Mouse (Mus musculus): Measurements from ENCODE around the gene Dlg4. TPM values are rescaled to one million over a fixed set of nuclear protein-coding genes. Genes with fewer than 3 reads are reported as not detected.

Dlg4 gene
- polyA plus RNA-seq, 1 experiment from 2014 or later = 4.6 TPM

GRCm38 (mm10) chr11:69990850-69991691 is 25.7 kb upstream of the Dlg4 start, which contains the start of gene Gabarap:
Gene Gabarap (plus strand): TSS chr11:69991143.
- H3K36me3 ChIP-seq (ENCODE audit: inconsistent target) = peaks cover 52% of the 10 kb centered on the region
- peaks cover 63% of the 10 kb centered on the region for H3K79me2 ChIP-seq (ENCODE audit: inconsistent target)
- 2% methylated on average over 38 of the region's 40 CpGs for WGBS (ENCODE audit: missing documents)
- H3K27ac ChIP-seq = peak within 1 kb of the TSS; percentile 99
- H3K4me3 ChIP-seq (ENCODE audit: inconsistent target) = peak within 1 kb of the TSS; percentile 97

DNA sequence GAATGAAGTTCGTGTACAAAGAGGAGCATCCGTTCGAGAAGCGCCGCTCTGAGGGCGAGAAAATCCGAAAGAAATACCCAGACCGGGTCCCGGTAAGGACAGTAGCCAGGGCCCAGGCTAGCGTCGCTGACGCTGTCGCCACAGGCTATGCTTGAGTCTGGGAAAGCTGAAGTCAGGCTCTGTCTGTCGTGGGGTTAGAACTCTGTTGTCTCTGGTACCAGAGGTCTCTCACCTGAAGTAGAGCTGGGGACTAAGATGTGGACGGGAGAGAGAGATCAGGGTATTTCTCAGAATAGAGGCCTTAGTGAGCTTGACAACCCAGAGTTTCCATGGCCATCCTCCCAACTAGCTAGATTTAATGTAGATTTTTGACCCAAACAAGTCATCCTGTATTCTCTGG is 25.0 kb upstream of the Dlg4 start:
- Histone ChIP-seq H3K79me2 (ENCODE audit: inconsistent target) (peaks cover 62% of the 10 kb centered on the region), H3K27ac (peak overlapping the region; percentile 99), H3K4me3 (ENCODE audit: inconsistent target) (peak overlapping the region; percentile 97), H3K36me3 (ENCODE audit: inconsistent target) (peaks cover 46% of the 10 kb centered on the region)
- 1% methylated on average over 15 of the region's 15 CpGs for WGBS (ENCODE audit: missing documents)

DNA sequence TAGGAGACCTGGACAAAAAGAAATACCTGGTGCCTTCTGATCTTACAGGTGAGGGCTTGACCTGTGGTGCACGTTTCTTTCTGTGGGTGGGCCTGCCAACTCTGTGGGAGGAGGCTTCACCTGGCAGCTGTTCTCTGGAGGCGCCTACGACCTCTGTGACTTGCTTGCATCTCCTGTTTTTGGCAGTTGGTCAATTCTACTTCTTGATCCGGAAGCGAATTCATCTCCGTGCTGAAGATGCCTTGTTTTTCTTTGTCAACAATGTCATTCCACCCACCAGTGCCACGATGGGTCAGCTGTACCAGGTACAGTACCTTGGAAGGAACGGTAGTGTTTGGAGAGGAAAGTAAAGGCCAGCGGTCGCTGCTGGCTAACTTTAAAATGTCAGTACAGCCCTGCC is 24.3 kb upstream of the Dlg4 start:
- Histone ChIP-seq H3K4me3 (ENCODE audit: inconsistent target) (peak overlapping the region; percentile 97), H3K27ac (peak overlapping the region; percentile 99), H3K79me2 (ENCODE audit: inconsistent target) (peaks cover 57% of the 10 kb centered on the region), H3K36me3 (ENCODE audit: inconsistent target) (peaks cover 39% of the 10 kb centered on the region)
- WGBS (ENCODE audit: missing documents) = 85% methylated on average over 10 of the region's 10 CpGs

GRCm38 (mm10) chr11:69992932-69993331 is 23.8 kb upstream of the Dlg4 start:
- Histone ChIP-seq H3K4me3 (ENCODE audit: inconsistent target) (peak overlapping the region; percentile 97), H3K36me3 (ENCODE audit: inconsistent target) (peaks cover 34% of the 10 kb centered on the region), H3K27ac (0 out of 2 replicates have a peak overlapping the region, but pooled peaks have one; percentile 99), H3K79me2 (ENCODE audit: inconsistent target) (peaks cover 52% of the 10 kb centered on the region)
- WGBS (ENCODE audit: missing documents) = 93% methylated on average over 3 of the region's 3 CpGs

- 84% methylated on average over 11 of the region's 11 CpGs for WGBS (ENCODE audit: missing documents)
- H3K36me3 ChIP-seq (ENCODE audit: inconsistent target) = peaks cover 27% of the 10 kb centered on the region
- no peak overlapping the region for H3K4me3 ChIP-seq (ENCODE audit: inconsistent target)
- peaks cover 58% of the 10 kb centered on the region for H3K79me2 ChIP-seq (ENCODE audit: inconsistent target)
- no peak overlapping the region for H3K27ac ChIP-seq
Measured at GRCm38 (mm10) chr11:69994401-69995090, 22.2 kb upstream of the Dlg4 start.

DNA sequence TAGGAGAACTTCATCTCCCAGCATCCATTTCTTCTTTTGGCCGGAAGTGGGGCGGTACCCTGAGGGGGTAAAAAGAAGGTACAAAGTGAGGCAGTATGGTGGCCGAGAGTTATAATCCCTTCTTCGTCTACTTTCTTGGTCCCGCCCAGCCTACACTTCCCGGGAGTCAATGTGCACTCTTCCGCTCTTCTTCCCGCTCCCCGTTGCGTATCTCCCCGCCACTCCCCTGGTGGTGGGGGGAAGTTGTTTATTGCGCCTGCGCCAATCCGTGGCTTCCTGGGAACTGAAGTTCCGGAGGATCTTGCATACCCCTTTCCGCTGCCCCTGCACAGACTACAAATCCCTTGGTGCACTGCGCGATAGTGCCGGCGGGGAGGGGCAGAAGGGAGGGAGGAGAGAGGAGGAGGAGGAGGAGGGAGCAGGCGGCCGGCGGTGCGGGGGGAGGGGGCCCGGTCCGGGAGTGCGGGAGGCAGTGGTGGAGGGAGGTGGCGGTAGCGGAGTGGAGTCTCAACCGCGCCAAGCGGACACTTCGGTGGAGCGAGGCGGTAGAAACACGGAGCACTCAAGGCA is 21.3 kb upstream of the Dlg4 start, which contains the start of gene Phf23:
Gene Phf23 (plus strand): TSS at position 387 of the 570 bp plus-strand sequence.
- peaks cover 29% of the 10 kb centered on the region for H3K36me3 ChIP-seq (ENCODE audit: inconsistent target)
- 0% methylated on average over 36 of the region's 36 CpGs for WGBS (ENCODE audit: missing documents)
- peaks cover 64% of the 10 kb centered on the region for H3K79me2 ChIP-seq (ENCODE audit: inconsistent target)
- H3K27ac ChIP-seq = peak within 1 kb of the TSS; percentile 97
- peak within 1 kb of the TSS; percentile 100 for H3K4me3 ChIP-seq (ENCODE audit: inconsistent target)

GRCm38 (mm10) chr11:69996161-69997061 is 20.3 kb upstream of the Dlg4 start:
- H3K27ac ChIP-seq = peak overlapping the region; percentile 97
- WGBS (ENCODE audit: missing documents) = 1% methylated on average over 58 of the region's 66 CpGs
- H3K4me3 ChIP-seq (ENCODE audit: inconsistent target) = peak overlapping the region; percentile 100
- peaks cover 29% of the 10 kb centered on the region for H3K36me3 ChIP-seq (ENCODE audit: inconsistent target)
- peaks cover 70% of the 10 kb centered on the region for H3K79me2 ChIP-seq (ENCODE audit: inconsistent target)

GRCm38 (mm10) chr11:69997070-69997509 is 19.7 kb upstream of the Dlg4 start:
- Histone ChIP-seq H3K79me2 (ENCODE audit: inconsistent target) (peaks cover 71% of the 10 kb centered on the region), H3K4me3 (ENCODE audit: inconsistent target) (peak overlapping the region; percentile 100), H3K27ac (peak overlapping the region; percentile 97), H3K36me3 (ENCODE audit: inconsistent target) (peaks cover 29% of the 10 kb centered on the region)
- WGBS (ENCODE audit: missing documents) = under 1% methylated on average over 35 of the region's 44 CpGs

DNA sequence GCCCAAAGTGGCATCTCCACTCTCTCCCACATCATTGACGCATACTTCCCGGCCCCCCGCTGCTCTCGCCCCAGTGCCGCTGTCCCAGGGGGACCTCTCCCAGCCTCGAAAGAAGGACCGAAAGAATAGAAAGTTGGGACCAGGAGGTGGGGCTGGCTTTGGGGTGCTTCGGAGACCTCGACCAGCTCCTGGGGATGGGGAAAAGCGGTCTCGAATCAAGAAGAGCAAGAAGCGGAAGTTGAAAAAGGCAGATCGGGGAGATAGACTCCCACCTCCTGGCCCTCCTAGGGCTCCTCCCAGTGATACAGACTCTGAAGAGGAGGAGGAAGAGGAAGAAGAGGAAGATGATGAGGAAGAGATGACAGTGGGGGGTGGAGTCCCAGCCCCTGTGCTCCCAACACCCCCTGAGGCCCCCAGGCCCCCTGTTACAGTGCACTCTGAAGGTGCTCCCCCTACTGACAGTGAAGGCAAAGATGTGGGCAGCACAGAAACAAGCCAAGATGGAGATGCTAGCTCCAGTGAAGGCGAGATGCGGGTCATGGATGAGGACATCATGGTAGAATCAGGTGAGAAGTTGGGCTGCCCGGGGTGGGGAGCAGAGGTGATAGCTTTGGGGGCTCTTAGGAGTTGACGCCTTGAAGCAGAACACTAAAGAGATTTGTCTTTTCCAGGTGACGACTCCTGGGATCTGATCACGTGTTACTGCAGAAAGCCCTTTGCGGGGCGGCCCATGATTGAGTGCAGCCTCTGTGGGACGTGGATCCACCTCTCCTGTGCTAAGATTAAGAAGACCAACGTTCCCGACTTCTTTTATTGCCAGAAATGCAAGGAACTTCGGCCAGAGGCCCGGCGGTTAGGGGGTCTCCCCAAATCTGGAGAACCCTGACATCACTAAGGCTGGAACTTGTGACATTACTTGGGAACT is 17.9 kb upstream of the Dlg4 start:
- Histone ChIP-seq H3K36me3 (ENCODE audit: inconsistent target) (peaks cover 20% of the 10 kb centered on the region), H3K79me2 (ENCODE audit: inconsistent target) (peaks cover 71% of the 10 kb centered on the region), H3K27ac (peak overlapping the region; percentile 69), H3K4me3 (ENCODE audit: inconsistent target) (no peak overlapping the region)
- WGBS (ENCODE audit: missing documents) = 84% methylated on average over 27 of the region's 27 CpGs

DNA sequence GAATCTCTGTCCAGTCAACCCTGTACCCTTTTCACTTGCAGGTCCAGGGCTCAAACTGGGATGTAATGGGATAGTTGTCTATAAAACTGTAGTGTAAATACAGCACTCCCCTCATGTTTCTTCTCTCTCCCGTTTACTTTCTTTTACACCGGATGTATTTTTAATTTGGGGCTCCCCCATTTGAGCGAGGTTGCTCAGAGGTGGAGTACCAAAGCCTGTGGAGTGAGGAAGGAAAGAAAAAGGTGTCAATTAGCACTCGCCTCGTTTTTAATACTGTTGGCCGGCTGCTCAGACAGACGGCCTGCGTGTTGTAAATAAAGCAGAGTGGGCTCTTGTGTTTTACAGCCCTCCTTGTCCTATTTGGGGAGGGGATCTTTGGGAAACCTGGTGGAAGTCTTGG is 17.1 kb upstream of the Dlg4 start:
- Histone ChIP-seq H3K4me3 (ENCODE audit: inconsistent target) (no peak overlapping the region), H3K36me3 (ENCODE audit: inconsistent target) (peaks cover 16% of the 10 kb centered on the region), H3K79me2 (ENCODE audit: inconsistent target) (peaks cover 71% of the 10 kb centered on the region), H3K27ac (peak overlapping the region; percentile 61)
- 86% methylated on average over 8 of the region's 8 CpGs for WGBS (ENCODE audit: missing documents)

- under 1% methylated on average over 48 of the region's 48 CpGs for WGBS (ENCODE audit: missing documents)
- peaks cover 78% of the 10 kb centered on the region for H3K79me2 ChIP-seq (ENCODE audit: inconsistent target)
- H3K27ac ChIP-seq = peak within 1 kb of the TSS; percentile 86
- H3K36me3 ChIP-seq (ENCODE audit: inconsistent target) = peaks cover 15% of the 10 kb centered on the region
- peak within 1 kb of the TSS; percentile 82 for H3K4me3 ChIP-seq (ENCODE audit: inconsistent target)
Measured at GRCm38 (mm10) chr11:70000396-70000898, 16.3 kb upstream of the Dlg4 start, which contains the start of gene Dvl2. Gene Dvl2 (plus strand): TSS chr11:70000595.

GRCm38 (mm10) chr11:70001159-70001558 is 15.6 kb upstream of the Dlg4 start:
- 16% methylated on average over 8 of the region's 8 CpGs for WGBS (ENCODE audit: missing documents)
- peaks cover 73% of the 10 kb centered on the region for H3K79me2 ChIP-seq (ENCODE audit: inconsistent target)
- peak overlapping the region; percentile 82 for H3K4me3 ChIP-seq (ENCODE audit: inconsistent target)
- H3K36me3 ChIP-seq (ENCODE audit: inconsistent target) = peaks cover 19% of the 10 kb centered on the region
- H3K27ac ChIP-seq = peak overlapping the region; percentile 86

GRCm38 (mm10) chr11:70001865-70002264 is 14.9 kb upstream of the Dlg4 start:
- Histone ChIP-seq H3K4me3 (ENCODE audit: inconsistent target) (peak overlapping the region; percentile 82), H3K79me2 (ENCODE audit: inconsistent target) (peaks cover 68% of the 10 kb centered on the region), H3K27ac (peak overlapping the region; percentile 86), H3K36me3 (ENCODE audit: inconsistent target) (peaks cover 26% of the 10 kb centered on the region)

Measured in macrophage (primary cell).